Mouse (Mus musculus): Measurements from ENCODE around the gene Gm20479.

Gene Gm20479

GRCm38 (mm10) chr7:27366082-27366844 is 9.0 kb upstream of the Gm20479 start:
- DNase-seq = no peak

GRCm38 (mm10) chr7:27364379-27364778 is 7.2 kb upstream of the Gm20479 start:
- no peak for DNase-seq

GRCm38 (mm10) chr7:27361283-27361946 is 4.2 kb upstream of the Gm20479 start:
- DNase-seq = peak; percentile 99 to 100

GRCm38 (mm10) chr7:27360749-27361148 is 3.5 kb upstream of the Gm20479 start:
- no peak for DNase-seq

- no peak for DNase-seq
Observed at GRCm38 (mm10) chr7:27359706-27360358, 2.6 kb upstream of the Gm20479 start.

GRCm38 (mm10) chr7:27359162-27359561 is 1.9 kb upstream of the Gm20479 start:
- DNase-seq = no peak

GRCm38 (mm10) chr7:27357595-27357978 is 368 bp upstream of the Gm20479 start:
- no peak for DNase-seq

GRCm38 (mm10) chr7:27356248-27356647 is 971 bp downstream of the Gm20479 start:
- DNase-seq = peak; percentile 61 to 65

- peak; percentile 91 to 92 for DNase-seq
Observed at GRCm38 (mm10) chr7:27355745-27356240, 1.4 kb downstream of the Gm20479 start, which contains the start of gene Shkbp1. Shkbp1 (minus strand) TSS chr7:27356019.

GRCm38 (mm10) chr7:27355261-27355660 is 2.0 kb downstream of the Gm20479 start:
- DNase-seq = no peak

GRCm38 (mm10) chr7:27354783-27355182 is 2.4 kb downstream of the Gm20479 start:
- DNase-seq = no peak

GRCm38 (mm10) chr7:27354144-27354543 is 3.1 kb downstream of the Gm20479 start:
- DNase-seq = no peak

- no peak for DNase-seq
Observed at GRCm38 (mm10) chr7:27345444-27345843, 11.8 kb downstream of the Gm20479 start.

- DNase-seq = peak in 1 of 2 experiments; percentile 22
Observed at GRCm38 (mm10) chr7:27342595-27342994, 14.6 kb downstream of the Gm20479 start.

GRCm38 (mm10) chr7:27339519-27339918 is 17.7 kb downstream of the Gm20479 start:
- DNase-seq = no peak

GRCm38 (mm10) chr7:27339114-27339513 is 18.1 kb downstream of the Gm20479 start:
- DNase-seq = no peak

GRCm38 (mm10) chr7:27337175-27337853 is 19.9 kb downstream of the Gm20479 start, which contains the start of gene Ltbp4:
Ltbp4 (minus strand) TSS chr7:27337692.
- peak; percentile 44 to 56 for DNase-seq

- DNase-seq = peak; percentile 89 to 94
Observed at GRCm38 (mm10) chr7:27335928-27336823, 21.0 kb downstream of the Gm20479 start.

GRCm38 (mm10) chr7:27335011-27335720 is 22.1 kb downstream of the Gm20479 start:
- DNase-seq = no peak

GRCm38 (mm10) chr7:27334405-27334911 is 22.8 kb downstream of the Gm20479 start:
- DNase-seq = peak; percentile 64 to 75

Data from lung, postnatal 4 days (tissue).